Mouse (Mus musculus) thymus, adult 2 months (tissue): ENCODE results near the gene Slc25a15. TPM values are rescaled to one million over a fixed set of nuclear protein-coding genes. Genes with fewer than 3 reads are reported as not detected.

Experiments used
- DNase-seq: peaks from one replicate; pipeline ENCODE4 v3.0.0; 2021
- H3K27ac ChIP-seq: fragments of 200-500 bp; 2 replicates; pipeline ENCODE4 v1.5.1; 2012; ENCODE audit warnings: low read length, control low read depth; ENCODE audit not compliant: control insufficient read depth, insufficient read depth
- H3K27me3 ChIP-seq: fragments of 200-500 bp; 2 replicates; pipeline ENCODE4 v1.6.1; 2012; ENCODE audit warnings: mild to moderate bottlenecking, low read length, moderate library complexity, mixed read lengths; ENCODE audit not compliant: control insufficient read depth, insufficient read depth
- H3K36me3 ChIP-seq: fragments of 200-500 bp; 2 replicates; pipeline ENCODE4 v1.6.1; 2012; ENCODE audit warnings: mild to moderate bottlenecking, low read length, moderate library complexity; ENCODE audit not compliant: control insufficient read depth, insufficient read depth
- H3K4me1 ChIP-seq: fragments of 200-500 bp; replicated peaks from 2 replicates; pipeline ENCODE4 v1.6.1; 2012; ENCODE audit warnings: low read length; ENCODE audit not compliant: control insufficient read depth, insufficient read depth
- H3K4me3 ChIP-seq: fragments of 200-500 bp; 2 replicates; pipeline ENCODE4 v1.5.1; 2012; ENCODE audit warnings: mild to moderate bottlenecking, low read length, control low read depth, moderate library complexity; ENCODE audit not compliant: control insufficient read depth, insufficient read depth
- CTCF ChIP-seq: fragments of 200-500 bp; IDR thresholded peaks from 2 replicates; pipeline ENCODE4 v1.5.1; 2012; ENCODE audit warnings: mild to moderate bottlenecking, control low read depth, low read length, moderate library complexity, borderline replicate concordance; ENCODE audit not compliant: control insufficient read depth, poor library complexity, insufficient read depth; ENCODE audit errors: extremely low read depth
- POLR2A ChIP-seq: fragments of 200-500 bp; IDR thresholded peaks from 2 replicates; pipeline ENCODE4 v1.6.1; 2012; ENCODE audit warnings: mild to moderate bottlenecking, low read length, control low read depth, moderate library complexity; ENCODE audit not compliant: control insufficient read depth, poor library complexity, insufficient read depth; ENCODE audit errors: extremely low read depth
- WGBS: fragments of 180-500 bp; shearing (Covaris S2); methylation state at CpG from one replicate; pipeline ENCODE4 v1.1.7; 2018; 5-methylcytosine and 5-hydroxymethylcytosine counted together
- polyA plus RNA-seq: library from polyadenylated mRNA; depleted of rRNA; stranded (reverse); fragments of >200 nt; gene quantifications from 2 replicates; pipeline ENCODE4 v1.2.3, GENCODE M21; 2012; rRNA removed

Gene Slc25a15
- polyA plus RNA-seq, 1 experiment, result 3.8 TPM

GRCm38 (mm10) chr8:22335426-22335825, 63.0 kb downstream of the Slc25a15 start:
- H3K4me3 ChIP-seq, result no peak overlapping the region
- TF ChIP-seq POLR2A (no peak), CTCF (no peak)
- no peaks in the 10 kb centered on the region for H3K27me3 ChIP-seq
- WGBS, result 93% methylated on average over 13 of the region's 13 CpGs
- H3K27ac ChIP-seq, result no peak overlapping the region
- H3K36me3 ChIP-seq, result no peaks in the 10 kb centered on the region
- DNase-seq, result no peak
- no peaks in the 10 kb centered on the region; the same call in 1 of the 2 replicates for H3K4me1 ChIP-seq

Other genes starting within 250 kb of the Slc25a15 start
- gene Nek3, start 232.2 kb downstream of the Slc25a15 start, polyA plus RNA-seq, result 1.2 and 1.8 TPM in 2 replicates
- 11.7 and 13.6 TPM in 2 replicates for gene Ckap2, start 212.8 kb downstream of the Slc25a15 start, polyA plus RNA-seq
- gene Vps36, start 205.8 kb downstream of the Slc25a15 start, polyA plus RNA-seq, result 14.6 and 16.9 TPM in 2 replicates
- 1.8 and 2.1 TPM in 2 replicates for gene Thsd1, start 171.3 kb downstream of the Slc25a15 start, polyA plus RNA-seq
- not detected in 2 replicates for gene Tpte, start 115.2 kb downstream of the Slc25a15 start, polyA plus RNA-seq
- gene Mrps31, start 12.8 kb upstream of the Slc25a15 start, polyA plus RNA-seq, result 5.0 and 5.6 TPM in 2 replicates